Mouse (Mus musculus) CH12.LX (cell line): ENCODE data around the gene Mob4. TPM values are rescaled to one million over a fixed set of nuclear protein-coding genes. Genes with fewer than 3 reads are reported as not detected.

Source experiments
- DNase-seq: peaks from one replicate; pipeline ENCODE4 v3.0.0-alpha.2; 2013; ENCODE audit errors: extremely low read depth
- H3K27ac ChIP-seq: 2 replicates; pipeline ENCODE4 v1.5.1; 2012; ENCODE audit warnings: low read depth, mild to moderate bottlenecking, control low read depth, moderate library complexity; ENCODE audit not compliant: insufficient read depth
- H3K27me3 ChIP-seq: replicated peaks from 2 replicates; pipeline ENCODE3; 2012; ENCODE audit warnings: inconsistent platforms
- H3K36me3 ChIP-seq, 2 experiments: replicated peaks in 1 of 2; 2 replicates each; pipeline versions ENCODE3 to v1.6.1; 2012; ENCODE audit warnings: inconsistent platforms in 1 of 2, low read length in 1 of 2, mild to moderate bottlenecking in 1 of 2, mixed read lengths in 1 of 2, moderate library complexity in 1 of 2; ENCODE audit not compliant: control insufficient read depth in 1 of 2, insufficient read depth in 1 of 2
- H3K4me1 ChIP-seq, 2 experiments: 2 replicates each; pipeline ENCODE4 v1.6.1; 2012; ENCODE audit warnings: inconsistent platforms in 1 of 2, moderate library complexity in 1 of 2; ENCODE audit not compliant: insufficient read depth in 2 of 2, control insufficient read depth in 1 of 2
- H3K4me2 ChIP-seq: 2 replicates; pipeline ENCODE4 v1.6.1; 2012; ENCODE audit warnings: low read depth, mild to moderate bottlenecking, control low read depth; ENCODE audit not compliant: poor library complexity, insufficient read depth, severe bottlenecking
- H3K4me3 ChIP-seq, 3 experiments: fragments of 150-350 bp in 1 of 3; sonication (generic) in 1 of 3; replicated peaks in 1 of 3; 2 replicates each; pipeline versions ENCODE3 to v1.5.1; 2011 to 2012; ENCODE audit warnings: low read depth in 2 of 3, low read length in 2 of 3, mild to moderate bottlenecking in 2 of 3, moderate library complexity in 2 of 3, control low read depth in 1 of 3, improper control_type of control experiment in 1 of 3, inconsistent platforms in 1 of 3, mixed read lengths in 1 of 3; ENCODE audit not compliant: poor library complexity in 1 of 3
- H3K79me2 ChIP-seq: replicated peaks from 2 replicates; pipeline ENCODE4 v1.6.1; 2012; ENCODE audit warnings: mild to moderate bottlenecking, moderate library complexity; ENCODE audit not compliant: control insufficient read depth, poor library complexity, insufficient read depth, severe bottlenecking; ENCODE audit errors: extremely low read depth
- H3K9ac ChIP-seq: 2 replicates; pipeline ENCODE4 v1.6.1; 2012; ENCODE audit warnings: low read depth, mild to moderate bottlenecking, control low read depth, moderate library complexity; ENCODE audit not compliant: insufficient read depth
- H3K9me3 ChIP-seq: replicated peaks from 2 replicates; pipeline ENCODE3; 2012; ENCODE audit warnings: low read length, inconsistent platforms, mixed read lengths
- E2F4 ChIP-seq: IDR thresholded peaks from 2 replicates; pipeline ENCODE4 v1.6.1; 2011; ENCODE audit warnings: low read depth, low read length, improper control_type of control experiment; ENCODE audit not compliant: insufficient replicate concordance
- ELF1 ChIP-seq: IDR thresholded peaks from 2 replicates; pipeline ENCODE4 v1.6.1; 2014; ENCODE audit warnings: low read depth, mild to moderate bottlenecking, inconsistent platforms, low read length, improper control_type of control experiment
- ETS1 ChIP-seq: conservative IDR thresholded peaks from 2 replicates; pipeline ENCODE4 v1.6.1; 2012; ENCODE audit warnings: low read depth, mild to moderate bottlenecking, inconsistent platforms, low read length, improper control_type of control experiment, moderate library complexity
- HCFC1 ChIP-seq: IDR thresholded peaks from 2 replicates; pipeline ENCODE4 v1.6.1; 2012; ENCODE audit warnings: low read depth, mild to moderate bottlenecking, inconsistent platforms, low read length, improper control_type of control experiment
- IRF4 ChIP-seq: IDR thresholded peaks from 2 replicates; pipeline ENCODE4 v1.6.1; 2014; ENCODE audit warnings: low read depth, mild to moderate bottlenecking, inconsistent platforms, low read length, improper control_type of control experiment
- JUND ChIP-seq: conservative IDR thresholded peaks from 2 replicates; pipeline ENCODE4 v1.6.1; 2011; ENCODE audit warnings: low read depth, low read length, improper control_type of control experiment
- MAFK ChIP-seq: IDR thresholded peaks from 2 replicates; pipeline ENCODE4 v1.6.1; 2011; ENCODE audit warnings: low read length, improper control_type of control experiment; ENCODE audit not compliant: insufficient replicate concordance
- MAZ ChIP-seq: IDR thresholded peaks from 2 replicates; pipeline ENCODE4 v1.6.1; 2012; ENCODE audit warnings: low read depth, mild to moderate bottlenecking, inconsistent platforms, low read length, improper control_type of control experiment, moderate library complexity
- MEF2A ChIP-seq: IDR thresholded peaks from 2 replicates; pipeline ENCODE4 v1.6.1; 2014; ENCODE audit warnings: low read depth, mild to moderate bottlenecking, inconsistent platforms, low read length, improper control_type of control experiment, borderline replicate concordance
- MXI1 ChIP-seq: IDR thresholded peaks from 2 replicates; pipeline ENCODE4 v1.6.1; 2011; ENCODE audit warnings: mild to moderate bottlenecking, low read depth, low read length, improper control_type of control experiment
- NELFE ChIP-seq: IDR thresholded peaks from 2 replicates; pipeline ENCODE4 v1.6.1; 2011; ENCODE audit warnings: low read depth, low read length, improper control_type of control experiment
- POLR2A ChIP-seq: IDR thresholded peaks from 2 replicates; pipeline ENCODE4 v1.6.1; 2011; ENCODE audit warnings: low read depth, mild to moderate bottlenecking, improper control_type of control experiment, low read length
- RCOR1 ChIP-seq: conservative IDR thresholded peaks from 2 replicates; pipeline ENCODE4 v1.6.1; 2012; ENCODE audit warnings: low read depth, mild to moderate bottlenecking, inconsistent platforms, low read length, improper control_type of control experiment
- SMC3 ChIP-seq: IDR thresholded peaks from 2 replicates; pipeline ENCODE4 v1.6.1; 2011; ENCODE audit warnings: low read depth, low read length, improper control_type of control experiment
- TBP ChIP-seq: conservative IDR thresholded peaks from 2 replicates; pipeline ENCODE4 v1.6.1; 2011; ENCODE audit warnings: low read depth, low read length, improper control_type of control experiment
- UBTF ChIP-seq: IDR thresholded peaks from 2 replicates; pipeline ENCODE4 v1.6.1; 2012; ENCODE audit warnings: low read depth, mild to moderate bottlenecking, inconsistent platforms, low read length, improper control_type of control experiment, moderate library complexity
- USF2 ChIP-seq: conservative IDR thresholded peaks from 2 replicates; pipeline ENCODE4 v1.6.1; 2011; ENCODE audit warnings: low read depth, low read length, improper control_type of control experiment
- ZKSCAN1 ChIP-seq: IDR thresholded peaks from 2 replicates; pipeline ENCODE4 v1.6.1; 2012; ENCODE audit warnings: low read depth, inconsistent platforms, low read length, improper control_type of control experiment, borderline replicate concordance
- dilution Hi-C: fragments of 300-500 bp; cut with MboI; formaldehyde crosslinking; loops from 2 replicates; pipeline ENCODE4 v1.14.3; 2020; ENCODE audit warnings: low sequenced_read_pairs; ENCODE audit not compliant: extremely low pct_unique_long_range_greater_than_20kb, extremely low pct_ligation_motif_present
- in situ Hi-C: fragments of 300-500 bp; cut with MboI; formaldehyde crosslinking; loops from 3 replicates; pipeline ENCODE4 v1.14.3; 2019; ENCODE audit warnings: low sequenced_read_pairs, low pct_ligation_motif_present, low pct_unique_long_range_greater_than_20kb, mixed read lengths
- polyA plus RNA-seq: library from polyadenylated mRNA; unstranded; fragments of >175 nt; gene quantifications from 2 replicates; pipeline ENCODE4 v1.2.1, GENCODE M21; 2012; ENCODE audit warnings: low read depth; ENCODE audit not compliant: insufficient read length
- total RNA-seq, 2 experiments: library from RNA; depleted of rRNA; stranded (reverse); fragments of 300-350 nt in 1 of 2; fragments of >200 nt in 1 of 2; gene quantifications; 2 replicates each; pipeline ENCODE4 v1.2.3; 2012 to 2014

Mob4 gene
- total and polyA plus RNA-seq, 3 experiments: 12.3 to 49.5 (median 34.1) TPM

GRCm38 (mm10) chr1:55196327-55197003 is 65.4 kb downstream of the Mob4 start:
- Histone ChIP-seq H3K36me3 (no peaks in the 10 kb centered on the region), H3K4me2 (no peak overlapping the region), H3K9ac (no peak overlapping the region), H3K4me3 (no peak overlapping the region), H3K4me1 (no peaks in the 10 kb centered on the region), H3K27me3 (no peaks in the 10 kb centered on the region), H3K9me3 (no peaks in the 10 kb centered on the region), H3K27ac (no peak overlapping the region), H3K79me2 (no peaks in the 10 kb centered on the region)
- no peak for DNase-seq
- TF ChIP-seq ELF1: no peak
- TF ChIP-seq JUND: no peak
- TF ChIP-seq MAFK: no peak
- no peak for TF ChIP-seq ETS1
- TF ChIP-seq E2F4: no peak
- TF ChIP-seq HCFC1: no peak
- no peak for TF ChIP-seq UBTF
- no peak for TF ChIP-seq RCOR1
- dilution Hi-C loops (no loop called here), in situ Hi-C loops (no loop called here)

GRCm38 (mm10) chr1:55198719-55199118 is 67.7 kb downstream of the Mob4 start:
- DNase-seq: no peak
- Histone ChIP-seq H3K4me2 (no peak overlapping the region), H3K36me3 (no peaks in the 10 kb centered on the region), H3K9ac (no peak overlapping the region), H3K79me2 (no peaks in the 10 kb centered on the region), H3K4me3 (no peak overlapping the region), H3K27ac (no peak overlapping the region), H3K4me1 (no peaks in the 10 kb centered on the region), H3K9me3 (no peaks in the 10 kb centered on the region), H3K27me3 (no peaks in the 10 kb centered on the region)
- no peak for TF ChIP-seq IRF4
- TF ChIP-seq MAZ: no peak
- no peak for TF ChIP-seq USF2
- no peak for TF ChIP-seq SMC3
- TF ChIP-seq NELFE: no peak
- TF ChIP-seq MEF2A: no peak
- TF ChIP-seq ZKSCAN1: no peak
- no peak for TF ChIP-seq TBP
- no peak for TF ChIP-seq POLR2A
- no peak for TF ChIP-seq ELF1
- no peak for TF ChIP-seq MXI1
- in situ Hi-C loops (no loop called here), dilution Hi-C loops (no loop called here)
